Mouse (Mus musculus): ENCODE data around the gene Agbl1.

Agbl1 gene

GRCm38 (mm10) chr7:76392296-76392940 lies 162.7 kb downstream of the Agbl1 start:
- DNase-seq: no peak

- DNase-seq: no peak
These were observed 163.5 kb downstream of the Agbl1 start for GRCm38 (mm10) chr7:76392941-76393817.

- no peak for DNase-seq
These were observed 178.4 kb downstream of the Agbl1 start for GRCm38 (mm10) chr7:76407930-76408557.

- no peak for DNase-seq
These were observed 179.3 kb downstream of the Agbl1 start for GRCm38 (mm10) chr7:76409020-76409419.

DNA sequence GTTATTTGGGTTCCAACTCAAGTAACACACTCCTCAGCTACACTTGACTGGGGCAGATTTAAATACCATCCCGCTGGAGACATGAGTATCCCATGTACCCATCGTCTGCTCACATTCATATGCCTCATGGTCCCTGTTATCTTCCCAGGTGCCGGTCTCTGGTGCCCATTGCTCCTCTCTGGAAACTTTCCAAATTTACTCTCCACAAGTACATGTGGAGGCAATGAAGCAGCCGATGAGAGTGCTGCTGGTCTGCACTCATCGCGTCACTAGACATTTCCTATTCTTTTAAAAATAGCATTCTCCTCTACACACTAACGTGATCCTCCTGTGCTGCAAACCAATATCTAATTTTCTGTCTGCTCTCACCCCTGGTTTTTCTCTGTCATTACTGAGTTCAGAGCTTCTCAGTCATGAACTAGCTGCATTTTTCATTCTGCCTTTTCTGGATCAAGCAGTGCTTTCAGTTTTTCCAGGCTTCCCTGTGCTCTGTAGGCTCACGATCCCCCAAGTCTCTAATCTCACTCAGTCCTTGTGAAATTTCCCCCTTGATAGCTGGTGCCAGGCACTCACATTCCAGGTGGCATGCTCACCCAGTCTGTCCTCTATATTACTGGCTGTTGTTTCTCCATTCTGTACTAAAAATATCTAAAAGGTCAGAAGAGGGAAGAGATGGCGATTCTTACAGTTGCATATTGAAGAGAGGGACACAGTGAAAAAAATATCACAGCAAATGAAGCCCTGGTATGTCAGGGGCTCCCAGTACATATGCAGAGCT lies 180.9 kb downstream of the Agbl1 start:
- no peak for DNase-seq

- no peak for DNase-seq
These were observed 182.4 kb downstream of the Agbl1 start for GRCm38 (mm10) chr7:76411933-76412587.

- DNase-seq: no peak
These were observed 186.5 kb downstream of the Agbl1 start for GRCm38 (mm10) chr7:76416084-76416597.

DNA sequence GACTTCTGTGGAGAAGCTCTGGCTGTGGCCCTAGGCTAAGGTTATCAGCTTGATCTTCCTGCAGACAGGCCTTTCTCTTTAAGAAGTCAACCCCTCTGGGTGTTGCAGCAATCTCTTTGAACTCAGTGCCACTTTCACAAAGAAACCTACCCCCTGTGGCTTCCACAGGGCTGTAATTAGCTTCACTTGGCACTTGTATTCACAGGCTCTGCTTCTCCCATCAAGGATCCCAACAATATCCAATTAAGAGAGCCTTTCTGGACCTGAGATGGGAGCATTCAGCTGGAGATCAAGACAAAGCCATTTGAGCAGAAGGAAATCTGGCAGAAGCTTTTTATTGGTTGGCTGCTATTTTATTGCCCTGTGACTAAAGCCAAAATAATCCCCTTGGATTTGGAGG lies 208.9 kb downstream of the Agbl1 start:
- DNase-seq: no peak

DNA sequence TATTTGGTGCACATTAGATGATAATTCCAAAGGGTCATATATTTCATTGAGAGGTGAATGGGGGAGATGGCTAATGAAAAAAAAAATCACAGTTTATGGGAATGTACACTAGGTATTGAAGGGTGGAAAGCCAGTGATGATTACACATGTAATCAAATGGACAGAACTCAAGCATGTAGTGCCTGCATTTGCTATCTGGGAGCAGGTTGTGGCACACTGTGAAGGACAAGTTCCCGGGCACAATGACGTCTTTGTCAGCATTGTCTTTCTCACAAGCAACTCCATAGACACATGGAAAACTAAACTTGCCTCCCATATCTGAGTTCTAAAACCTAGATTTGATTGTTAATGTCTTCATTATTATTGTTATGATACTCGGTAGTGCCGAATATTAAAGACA lies 209.3 kb downstream of the Agbl1 start:
- DNase-seq: no peak

DNA sequence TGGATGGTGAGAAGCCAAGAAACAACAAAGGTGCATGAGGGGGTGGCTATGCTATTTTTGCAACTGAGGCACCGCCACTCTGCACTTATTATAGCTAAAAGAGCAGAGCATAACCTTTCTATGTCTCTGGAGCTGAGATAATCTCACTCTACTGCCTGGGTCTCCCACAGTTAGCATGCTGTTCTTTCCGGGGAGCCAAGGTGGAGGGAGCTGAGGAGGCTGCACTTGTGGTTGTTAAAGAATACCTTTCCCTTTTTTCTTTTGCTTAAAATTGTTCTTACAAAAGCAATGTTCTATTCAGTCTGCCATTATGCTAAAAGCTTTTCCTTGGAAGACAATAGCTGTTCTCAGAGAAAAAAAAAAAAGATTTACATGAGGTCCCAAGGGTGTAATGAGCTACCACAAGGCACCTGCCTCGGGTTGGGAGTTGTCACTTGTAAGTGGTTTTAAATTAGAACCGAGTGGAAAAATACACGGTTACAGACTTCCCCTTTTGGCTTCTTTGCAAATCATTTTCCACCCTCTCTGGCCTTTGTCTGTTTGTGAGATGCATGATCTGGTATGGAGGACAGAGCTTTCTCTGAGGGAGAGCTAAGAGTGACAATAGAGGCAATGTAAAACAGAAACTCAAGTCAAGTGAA lies 232.8 kb downstream of the Agbl1 start:
- DNase-seq: no peak

DNA sequence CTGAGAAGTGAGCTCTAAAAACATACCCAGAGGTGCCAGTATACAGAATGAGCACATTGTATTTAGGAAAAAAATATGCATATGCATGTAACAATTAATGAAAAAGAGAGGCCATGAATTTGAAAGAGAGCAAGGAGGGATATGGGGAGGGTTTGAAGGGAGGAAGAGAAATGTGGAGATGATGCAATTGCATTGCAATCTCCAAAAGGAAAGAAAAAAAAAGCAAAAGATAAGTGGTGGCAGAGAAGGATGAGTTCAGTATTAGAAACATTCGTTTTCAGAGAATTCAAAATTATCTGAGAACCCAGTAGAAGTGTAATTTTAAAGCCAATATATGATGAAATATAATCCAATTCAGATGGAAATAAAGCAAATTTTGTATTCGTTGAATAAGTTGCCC lies 236.7 kb downstream of the Agbl1 start:
- DNase-seq: no peak

- no peak for DNase-seq
These were observed 244.5 kb downstream of the Agbl1 start for GRCm38 (mm10) chr7:76474233-76474632.

GRCm38 (mm10) chr7:76485546-76485945 lies 255.9 kb downstream of the Agbl1 start:
- no peak for DNase-seq

- DNase-seq: no peak
These were observed 257.8 kb downstream of the Agbl1 start for GRCm38 (mm10) chr7:76487519-76487918.

DNA sequence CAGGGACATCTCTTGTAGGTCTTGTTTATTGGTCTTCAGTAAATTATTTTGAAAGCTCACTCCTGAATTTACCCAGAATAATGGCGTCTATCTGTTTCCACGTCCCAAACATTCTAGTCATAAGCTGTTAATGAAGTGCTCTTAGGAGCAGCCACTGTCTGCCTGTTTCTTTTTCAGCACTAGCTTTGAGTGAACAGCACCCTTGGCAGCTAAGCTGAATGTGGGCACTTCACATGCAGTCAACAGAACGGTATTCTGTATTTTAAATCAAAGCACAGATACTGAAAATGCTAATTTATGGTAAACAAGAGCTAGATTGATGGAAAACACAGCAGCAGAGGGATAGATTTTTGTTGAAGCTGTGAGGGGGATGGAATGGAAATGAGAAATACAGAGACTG lies 294.6 kb downstream of the Agbl1 start:
- DNase-seq: no peak

GRCm38 (mm10) chr7:76546456-76546855 lies 316.8 kb downstream of the Agbl1 start:
- no peak for DNase-seq

GRCm38 (mm10) chr7:76547313-76547712 lies 317.6 kb downstream of the Agbl1 start:
- DNase-seq: no peak

GRCm38 (mm10) chr7:76551860-76552259 lies 322.2 kb downstream of the Agbl1 start:
- DNase-seq: no peak

DNA sequence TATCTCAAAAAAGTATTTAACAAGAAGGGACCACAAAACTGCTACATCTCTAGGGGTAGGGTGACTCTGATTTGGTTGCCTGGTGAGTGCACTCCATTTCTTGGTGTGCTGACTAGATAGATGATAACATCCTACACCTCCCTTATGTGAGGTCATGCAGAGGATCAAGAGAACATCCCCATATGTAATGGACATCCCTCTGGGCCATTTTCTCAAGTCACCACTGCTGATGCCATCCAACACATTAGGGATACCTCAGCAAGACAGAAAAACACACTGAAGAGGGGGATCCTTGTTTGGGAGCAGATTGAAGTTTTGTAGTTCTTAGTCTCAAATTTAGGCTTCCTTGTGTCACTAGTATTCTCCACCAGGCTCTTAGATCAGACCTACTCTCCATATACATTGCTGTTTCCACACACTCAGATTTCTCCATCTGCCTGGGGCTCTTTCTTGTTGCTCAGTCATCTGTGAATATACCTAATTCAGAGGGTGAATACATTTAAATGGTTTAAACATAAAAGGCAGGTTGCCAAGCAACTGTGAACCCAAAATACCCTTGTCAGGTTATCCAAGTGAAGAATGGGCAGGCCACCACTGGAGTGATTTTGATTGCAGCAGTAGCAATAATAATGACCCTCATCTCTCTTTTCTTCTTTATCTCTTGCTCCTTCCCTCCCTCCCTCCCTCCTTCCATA lies 331.0 kb downstream of the Agbl1 start:
- no peak for DNase-seq

DNA sequence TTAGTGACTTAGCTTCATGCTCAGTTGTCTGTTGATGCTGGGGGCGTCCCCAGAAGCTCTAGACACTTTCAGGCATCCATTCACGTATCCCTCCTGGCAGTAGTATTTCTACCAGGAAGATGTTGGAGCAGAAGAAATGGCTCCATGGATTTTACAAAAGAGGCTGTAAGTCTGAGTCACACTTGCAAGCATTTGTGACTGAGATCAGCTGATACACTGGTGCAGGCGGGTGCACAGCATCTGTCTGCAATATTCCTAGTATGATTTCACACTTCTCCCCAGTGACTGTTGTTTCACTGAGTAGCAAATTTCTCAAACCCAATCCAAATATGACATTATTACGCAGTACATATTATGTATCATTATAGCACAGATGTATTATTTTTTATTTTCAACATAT lies 332.8 kb downstream of the Agbl1 start:
- DNase-seq: no peak

DNA sequence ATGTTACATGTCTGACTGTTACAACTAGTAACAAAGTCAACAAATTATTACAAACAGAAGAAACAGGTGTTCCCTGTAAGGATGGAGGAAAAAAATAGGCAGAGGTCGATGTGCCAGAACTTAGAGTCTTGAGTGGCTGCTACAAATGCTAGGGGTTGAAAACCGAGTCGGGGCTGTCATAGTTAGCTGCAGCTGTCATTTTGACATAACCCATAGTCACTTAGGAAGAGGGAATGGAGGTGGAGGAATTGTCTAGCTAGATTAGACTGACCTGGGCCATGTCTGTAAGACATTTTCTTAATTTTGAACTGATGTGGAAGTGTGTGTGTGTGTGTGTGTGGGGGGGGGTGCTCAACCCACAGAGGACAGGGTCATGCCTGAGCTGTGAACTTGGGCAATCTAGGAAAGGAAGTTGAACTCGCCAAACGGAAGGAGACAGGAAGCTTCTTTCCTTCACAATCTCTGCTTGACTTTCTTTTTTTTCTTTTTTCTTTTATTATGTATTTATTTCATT lies 364.9 kb downstream of the Agbl1 start:
- no peak for DNase-seq

Measured in thymus, adult 18-20 months (tissue).